Mouse (Mus musculus): Measurements from ENCODE around the gene Ly6g6d. TPM values are rescaled to one million over a fixed set of nuclear protein-coding genes. Genes with fewer than 3 reads are reported as not detected.

The Ly6g6d gene
- polyA plus RNA-seq, 1 experiment: 8.9 TPM

- TF ChIP-seq POLR2A (IDR thresholded peaks at IDR 0.05; ENCODE audit: low read depth, low read length) (no peak), CTCF (conservative IDR thresholded peaks at IDR 0.05; ENCODE audit: insufficient read depth, insufficient read length, low read depth, low read length) (no peak)
- Histone ChIP-seq H3K27ac (ENCODE audit: insufficient read depth, low read depth, low read length) (no peak overlapping the region), H3K4me3 (ENCODE audit: insufficient read depth, low read depth, low read length) (no peak overlapping the region), H3K4me1 (ENCODE audit: control insufficient read depth, insufficient read depth, low read length) (peaks cover 4% of the 10 kb centered on the region; the same call in 1 of the 2 replicates), H3K36me3 (ENCODE audit: control insufficient read depth, insufficient read depth, low read length) (no peaks in the 10 kb centered on the region; the same call in 1 of the 2 replicates), H3K27me3 (replicated peaks; ENCODE audit: control insufficient read depth, insufficient read depth, low read length) (no peaks in the 10 kb centered on the region)
- 60% methylated on average over 10 of the region's 10 CpGs for WGBS
- no peak for DNase-seq
Measured at GRCm38 (mm10) chr17:35100196-35100765, 22.4 kb upstream of the Ly6g6d start.

- Histone ChIP-seq H3K36me3 (ENCODE audit: control insufficient read depth, insufficient read depth, low read length) (peaks cover 3% of the 10 kb centered on the region), H3K27ac (ENCODE audit: insufficient read depth, low read depth, low read length) (no peak overlapping the region), H3K27me3 (replicated peaks; ENCODE audit: control insufficient read depth, insufficient read depth, low read length) (no peaks in the 10 kb centered on the region), H3K4me3 (ENCODE audit: insufficient read depth, low read depth, low read length) (no peak overlapping the region), H3K4me1 (ENCODE audit: control insufficient read depth, insufficient read depth, low read length) (no peaks in the 10 kb centered on the region)
- TF ChIP-seq CTCF (conservative IDR thresholded peaks at IDR 0.05; ENCODE audit: insufficient read depth, insufficient read length, low read depth, low read length) (no peak), POLR2A (IDR thresholded peaks at IDR 0.05; ENCODE audit: low read depth, low read length) (no peak)
- DNase-seq: peak; percentile 30
- 75% methylated on average over 12 of the region's 12 CpGs for WGBS
Measured at GRCm38 (mm10) chr17:35097164-35097655, 19.3 kb upstream of the Ly6g6d start.

- H3K27me3 ChIP-seq (replicated peaks; ENCODE audit: control insufficient read depth, insufficient read depth, low read length): no peaks in the 10 kb centered on the region
- H3K4me1 ChIP-seq (ENCODE audit: control insufficient read depth, insufficient read depth, low read length): no peaks in the 10 kb centered on the region
- H3K36me3 ChIP-seq (ENCODE audit: control insufficient read depth, insufficient read depth, low read length): peaks cover 3% of the 10 kb centered on the region
- H3K27ac ChIP-seq (ENCODE audit: insufficient read depth, low read depth, low read length): no peak overlapping the region
- H3K4me3 ChIP-seq (ENCODE audit: insufficient read depth, low read depth, low read length): no peak overlapping the region
- no peak for TF ChIP-seq CTCF (conservative IDR thresholded peaks at IDR 0.05; ENCODE audit: insufficient read depth, insufficient read length, low read depth, low read length)
- TF ChIP-seq POLR2A (IDR thresholded peaks at IDR 0.05; ENCODE audit: low read depth, low read length): no peak
- 86% methylated on average over 12 of the region's 12 CpGs for WGBS
- DNase-seq: no peak
Measured at GRCm38 (mm10) chr17:35096597-35096996, 18.7 kb upstream of the Ly6g6d start.

- DNase-seq: no peak
- Histone ChIP-seq H3K27me3 (replicated peaks; ENCODE audit: control insufficient read depth, insufficient read depth, low read length) (no peaks in the 10 kb centered on the region), H3K4me3 (ENCODE audit: insufficient read depth, low read depth, low read length) (no peak overlapping the region), H3K27ac (ENCODE audit: insufficient read depth, low read depth, low read length) (no peak overlapping the region), H3K4me1 (ENCODE audit: control insufficient read depth, insufficient read depth, low read length) (peaks cover 5% of the 10 kb centered on the region; the same call in 1 of the 2 replicates), H3K36me3 (ENCODE audit: control insufficient read depth, insufficient read depth, low read length) (peaks cover 3% of the 10 kb centered on the region)
- TF ChIP-seq POLR2A (IDR thresholded peaks at IDR 0.05; ENCODE audit: low read depth, low read length) (no peak), CTCF (conservative IDR thresholded peaks at IDR 0.05; ENCODE audit: insufficient read depth, insufficient read length, low read depth, low read length) (no peak)
- WGBS: 88% methylated on average over 15 of the region's 15 CpGs
Measured at GRCm38 (mm10) chr17:35094475-35095365, 16.9 kb upstream of the Ly6g6d start.

GRCm38 (mm10) chr17:35092403-35093198 is 14.7 kb upstream of the Ly6g6d start:
- Histone ChIP-seq H3K4me3 (ENCODE audit: insufficient read depth, low read depth, low read length) (no peak overlapping the region), H3K4me1 (ENCODE audit: control insufficient read depth, insufficient read depth, low read length) (peaks cover 5% of the 10 kb centered on the region; the same call in 1 of the 2 replicates), H3K36me3 (ENCODE audit: control insufficient read depth, insufficient read depth, low read length) (peaks cover 3% of the 10 kb centered on the region), H3K27ac (ENCODE audit: insufficient read depth, low read depth, low read length) (no peak overlapping the region), H3K27me3 (replicated peaks; ENCODE audit: control insufficient read depth, insufficient read depth, low read length) (no peaks in the 10 kb centered on the region)
- DNase-seq: no peak
- TF ChIP-seq POLR2A (IDR thresholded peaks at IDR 0.05; ENCODE audit: low read depth, low read length) (no peak), CTCF (conservative IDR thresholded peaks at IDR 0.05; ENCODE audit: insufficient read depth, insufficient read length, low read depth, low read length) (no peak)
- 75% methylated on average over 14 of the region's 14 CpGs for WGBS

- H3K27ac ChIP-seq (ENCODE audit: insufficient read depth, low read depth, low read length): peak overlapping the region; percentile 100; the same call in 1 of the 2 replicates
- WGBS: 55% methylated on average over 8 of the region's 8 CpGs
- peak overlapping the region; percentile 34 for H3K4me3 ChIP-seq (ENCODE audit: insufficient read depth, low read depth, low read length)
- DNase-seq: no peak
- H3K4me1 ChIP-seq (ENCODE audit: control insufficient read depth, insufficient read depth, low read length): peaks cover 5% of the 10 kb centered on the region; the same call in 1 of the 2 replicates
- H3K36me3 ChIP-seq (ENCODE audit: control insufficient read depth, insufficient read depth, low read length): peaks cover 3% of the 10 kb centered on the region; the same call in 1 of the 2 replicates
- TF ChIP-seq POLR2A (IDR thresholded peaks at IDR 0.05; ENCODE audit: low read depth, low read length) (no peak), CTCF (conservative IDR thresholded peaks at IDR 0.05; ENCODE audit: insufficient read depth, insufficient read length, low read depth, low read length) (no peak)
- no peaks in the 10 kb centered on the region for H3K27me3 ChIP-seq (replicated peaks; ENCODE audit: control insufficient read depth, insufficient read depth, low read length)
Measured at GRCm38 (mm10) chr17:35090166-35090932, 12.5 kb upstream of the Ly6g6d start.

Data from kidney, adult 2 months (tissue).